Mouse (Mus musculus) forebrain, embryonic 10.5 days (tissue): ENCODE measurements around the gene Stat3. TPM values are rescaled to one million over a fixed set of nuclear protein-coding genes. Genes with fewer than 3 reads are reported as not detected.

Source experiments
- DNase-seq: peaks from one replicate; pipeline ENCODE4 v3.0.0-alpha.2; 2017; ENCODE audit warnings: low spot score; ENCODE audit errors: extremely low spot score
- H3K27ac ChIP-seq: fragments of 300-500 bp; sonication (generic); 2 replicates; pipeline ENCODE4 v1.5.1; 2016; ENCODE audit warnings: mild to moderate bottlenecking
- H3K27me3 ChIP-seq: fragments of 300-500 bp; sonication (generic); 2 replicates; pipeline ENCODE4 v1.6.1; 2016; ENCODE audit warnings: mild to moderate bottlenecking; ENCODE audit not compliant: poor library complexity, severe bottlenecking
- H3K36me3 ChIP-seq: fragments of 300-500 bp; sonication (generic); replicated peaks from 2 replicates; pipeline ENCODE4 v1.6.1; 2016; ENCODE audit warnings: mild to moderate bottlenecking, moderate library complexity
- H3K4me1 ChIP-seq: fragments of 300-500 bp; sonication (generic); 2 replicates; pipeline ENCODE4 v1.6.1; 2016
- H3K4me3 ChIP-seq: fragments of 300-500 bp; sonication (generic); 2 replicates; pipeline ENCODE4 v1.5.1; 2016; ENCODE audit warnings: mild to moderate bottlenecking, moderate library complexity
- H3K9me3 ChIP-seq: fragments of 300-500 bp; sonication (generic); 2 replicates; pipeline ENCODE4 v1.6.1; 2016; ENCODE audit warnings: mild to moderate bottlenecking, moderate library complexity
- WGBS: fragments of 180-500 bp; shearing (Covaris S2); methylation state at CpG from one replicate; pipeline ENCODE4 v1.1.7; 2016; 5-methylcytosine and 5-hydroxymethylcytosine counted together
- polyA plus RNA-seq: library from polyadenylated mRNA; unstranded; fragments of >200 nt; fragmentation: Nextera tagmentation; extraction: Ambion mirVana; gene quantifications from 2 replicates; pipeline ENCODE4 v1.2.1, GENCODE M21; 2016

The Stat3 gene
- polyA plus RNA-seq, 1 experiment from 2014 or later, result 15.6 TPM

DNA sequence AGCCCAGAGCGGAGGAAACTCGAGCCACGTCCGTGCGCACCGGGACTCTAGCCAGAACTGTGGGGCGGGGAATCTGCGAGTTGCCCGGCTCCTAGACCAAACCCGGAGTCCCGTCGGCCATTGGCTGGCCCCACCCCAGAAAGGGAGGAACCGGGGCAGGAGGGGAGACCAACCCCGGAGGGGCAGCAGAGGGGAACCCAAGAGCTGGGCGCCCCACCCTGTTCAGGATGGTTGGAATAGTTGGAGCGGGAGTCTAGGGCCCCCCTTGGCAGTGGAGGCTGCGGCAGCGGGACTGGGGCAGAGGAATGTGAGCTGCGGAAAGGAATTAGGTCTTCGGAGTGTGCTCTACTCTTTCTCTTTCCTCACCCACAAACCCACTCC, 31.2 kb upstream of the Stat3 start, which contains the start of gene Cavin1:
Gene Cavin1, minus strand, starts transcription at position 331 of the 381 bp plus-strand sequence.
- 2% methylated on average over 20 of the region's 20 CpGs for WGBS
- peak within 1 kb of the TSS; percentile 26; the same call in 1 of the 2 replicates for H3K27ac ChIP-seq

DNA sequence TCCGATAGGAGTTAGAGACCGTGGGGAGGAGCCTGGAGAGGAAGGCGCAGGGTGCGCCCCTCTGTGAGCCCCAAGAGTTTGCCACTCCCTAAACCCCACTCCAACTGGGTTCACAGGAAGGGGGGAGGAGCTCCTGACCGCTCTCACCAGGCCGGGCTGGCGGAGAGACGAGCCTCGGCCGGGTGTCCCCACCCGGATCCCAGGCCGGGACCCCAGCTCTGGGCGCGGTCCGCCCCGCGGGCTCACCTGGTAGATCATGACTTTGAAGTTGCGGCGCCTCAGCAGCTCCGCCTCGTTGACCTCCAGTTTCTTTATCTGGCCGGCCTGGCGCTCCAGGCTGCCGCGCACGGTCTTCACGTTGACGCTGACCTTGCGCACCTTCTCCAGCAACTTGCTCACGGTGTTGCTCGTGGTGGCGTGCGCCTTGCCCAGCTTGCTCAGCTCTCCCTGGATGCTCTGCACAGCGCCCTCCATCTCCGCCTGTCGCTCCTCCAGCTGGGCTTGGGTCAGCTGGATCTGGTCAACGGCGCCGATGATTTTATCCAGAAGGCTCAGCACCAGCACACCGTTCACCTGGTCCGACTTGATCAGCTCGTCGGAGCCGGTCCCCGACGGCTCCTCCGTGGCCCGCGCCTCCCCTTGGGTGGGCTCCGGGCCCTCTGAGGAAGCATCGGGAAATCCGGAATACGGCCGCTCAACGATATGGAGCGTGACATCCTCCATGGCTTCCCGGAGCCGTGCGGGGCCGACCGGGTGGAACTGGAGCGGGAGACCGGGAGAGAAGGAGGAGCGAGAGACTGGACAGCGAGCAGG, 30.6 kb upstream of the Stat3 start:
- Histone ChIP-seq H3K9me3 (no peaks in the 10 kb centered on the region), H3K36me3 (no peaks in the 10 kb centered on the region), H3K27ac (peak overlapping the region; percentile 26; the same call in 1 of the 2 replicates), H3K27me3 (peaks cover 100% of the 10 kb centered on the region), H3K4me3 (peak overlapping the region; percentile 47), H3K4me1 (peaks cover 18% of the 10 kb centered on the region)
- peak; percentile 46 for DNase-seq
- WGBS, result 2% methylated on average over 65 of the region's 65 CpGs

More for the DNA sequence above, 31.2 kb upstream of the Stat3 start, which contains the start of gene Cavin1:
- Histone ChIP-seq H3K4me3 (peak within 1 kb of the TSS; percentile 47), H3K27me3 (peaks cover 100% of the 10 kb centered on the region), H3K9me3 (no peaks in the 10 kb centered on the region), H3K36me3 (no peaks in the 10 kb centered on the region), H3K4me1 (peaks cover 18% of the 10 kb centered on the region)
- peak; percentile 46 for DNase-seq

DNA sequence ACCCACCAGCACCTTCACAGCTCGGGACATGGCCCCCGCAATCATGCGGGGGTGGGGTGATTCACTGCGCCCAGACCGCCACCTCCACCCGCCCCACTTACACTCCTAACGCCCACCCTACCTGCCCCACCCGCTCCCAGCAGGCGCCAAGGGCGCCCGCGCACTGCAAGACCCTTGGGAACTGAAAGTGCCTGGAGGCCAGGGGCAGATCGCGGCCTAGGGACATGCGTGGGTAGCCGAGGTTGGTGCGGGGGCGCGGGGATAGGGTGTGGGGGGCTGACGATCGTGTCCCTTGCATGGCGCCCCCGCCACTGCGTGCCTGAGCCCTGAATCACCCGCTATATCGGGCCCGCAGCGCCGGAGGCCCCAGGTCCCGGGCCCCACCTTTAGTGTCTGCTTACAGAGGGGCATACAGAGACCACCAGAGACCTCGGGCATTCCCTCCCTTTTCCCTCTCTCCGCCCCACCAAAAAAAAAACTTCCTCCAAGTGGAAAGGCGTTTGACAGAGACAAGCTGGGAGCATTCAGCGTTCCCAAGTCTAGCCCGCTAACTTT, 29.9 kb upstream of the Stat3 start:
- Histone ChIP-seq H3K36me3 (no peaks in the 10 kb centered on the region), H3K4me1 (peaks cover 18% of the 10 kb centered on the region), H3K4me3 (peak overlapping the region; percentile 47), H3K9me3 (no peaks in the 10 kb centered on the region), H3K27ac (no peak overlapping the region), H3K27me3 (peaks cover 100% of the 10 kb centered on the region)
- DNase-seq, result no peak
- 13% methylated on average over 31 of the region's 35 CpGs for WGBS

DNA sequence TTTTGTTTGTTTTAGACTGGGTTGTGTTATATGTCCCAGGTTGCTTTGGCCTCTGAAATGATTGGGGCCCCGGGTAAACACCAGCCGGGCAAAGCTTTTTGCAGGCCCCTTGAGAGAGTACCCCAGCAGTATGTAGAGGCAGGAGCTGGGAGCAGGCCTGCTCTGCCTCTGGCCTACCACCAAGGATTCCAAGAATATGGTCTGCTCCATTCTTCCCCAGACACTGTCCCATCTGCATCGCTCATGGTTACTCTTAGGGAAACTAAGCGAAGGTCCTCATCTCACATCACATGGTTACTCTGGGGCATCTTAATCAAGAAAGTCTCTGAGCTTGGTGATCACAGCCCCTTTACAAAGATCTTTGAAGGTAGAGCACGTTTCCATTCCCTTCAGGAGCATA, 29.2 kb upstream of the Stat3 start:
- no peak for DNase-seq
- Histone ChIP-seq H3K27me3 (peaks cover 100% of the 10 kb centered on the region), H3K36me3 (no peaks in the 10 kb centered on the region), H3K4me1 (peaks cover 18% of the 10 kb centered on the region), H3K4me3 (0 out of 2 replicates have a peak overlapping the region, but pooled peaks have one; percentile 47), H3K9me3 (no peaks in the 10 kb centered on the region), H3K27ac (no peak overlapping the region)
- WGBS, result 83% methylated on average over 5 of the region's 5 CpGs

DNA sequence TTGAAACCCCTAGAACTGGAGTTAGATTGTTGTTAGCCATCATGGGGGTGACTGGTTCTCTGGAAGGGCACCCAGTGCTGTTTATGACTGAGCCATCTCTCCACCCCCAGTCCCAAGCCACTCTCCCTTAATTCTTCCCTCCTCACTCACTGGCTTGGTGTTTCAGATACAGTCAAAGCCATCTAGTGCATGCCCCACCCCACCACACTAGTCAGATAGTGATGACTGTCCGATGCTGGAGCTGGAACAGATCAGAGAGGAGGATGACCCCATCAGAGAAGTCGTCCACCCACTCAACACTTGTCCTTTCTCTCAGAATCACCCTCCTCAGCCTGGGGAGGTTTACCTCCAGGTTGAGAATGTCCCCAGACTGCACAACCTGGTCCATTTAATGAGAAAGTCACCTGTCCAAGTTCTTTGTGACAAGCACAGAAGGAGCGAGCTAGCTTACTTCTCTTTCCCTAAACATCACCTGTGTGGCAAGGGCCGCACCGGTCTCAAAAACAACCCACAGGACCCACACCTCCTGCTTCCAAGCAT, 28.6 kb upstream of the Stat3 start:
- H3K27ac ChIP-seq, result no peak overlapping the region
- no peak for DNase-seq
- H3K27me3 ChIP-seq, result peaks cover 94% of the 10 kb centered on the region
- H3K9me3 ChIP-seq, result no peaks in the 10 kb centered on the region
- WGBS, result 87% methylated on average over 5 of the region's 5 CpGs
- 0 out of 2 replicates have a peak overlapping the region, but pooled peaks have one; percentile 47 for H3K4me3 ChIP-seq
- no peaks in the 10 kb centered on the region for H3K36me3 ChIP-seq
- H3K4me1 ChIP-seq, result peaks cover 18% of the 10 kb centered on the region

DNA sequence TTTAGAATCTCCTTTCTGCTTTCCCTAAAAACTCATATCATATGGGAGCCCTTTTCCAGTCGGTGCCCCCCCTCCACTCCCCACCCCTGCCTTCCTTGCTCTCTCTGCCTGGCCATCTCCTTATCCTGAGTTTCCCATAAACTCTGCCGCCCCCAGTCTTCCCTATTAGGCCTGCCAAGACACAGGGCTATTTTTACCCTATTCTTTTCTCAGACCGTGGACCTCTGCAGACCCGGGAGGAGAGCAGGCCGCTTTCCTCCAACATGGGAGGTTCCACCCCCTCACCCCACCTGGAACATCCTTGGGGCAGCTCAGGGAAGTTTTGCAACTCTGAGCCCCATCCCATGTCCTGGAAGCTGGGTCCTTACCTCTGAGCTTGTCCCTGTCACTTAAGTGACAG, 28.0 kb upstream of the Stat3 start:
- Histone ChIP-seq H3K4me1 (peaks cover 18% of the 10 kb centered on the region), H3K36me3 (no peaks in the 10 kb centered on the region), H3K27ac (no peak overlapping the region), H3K4me3 (no peak overlapping the region), H3K9me3 (no peaks in the 10 kb centered on the region), H3K27me3 (peaks cover 92% of the 10 kb centered on the region)
- WGBS, result 69% methylated on average over 5 of the region's 5 CpGs
- DNase-seq, result no peak

DNA sequence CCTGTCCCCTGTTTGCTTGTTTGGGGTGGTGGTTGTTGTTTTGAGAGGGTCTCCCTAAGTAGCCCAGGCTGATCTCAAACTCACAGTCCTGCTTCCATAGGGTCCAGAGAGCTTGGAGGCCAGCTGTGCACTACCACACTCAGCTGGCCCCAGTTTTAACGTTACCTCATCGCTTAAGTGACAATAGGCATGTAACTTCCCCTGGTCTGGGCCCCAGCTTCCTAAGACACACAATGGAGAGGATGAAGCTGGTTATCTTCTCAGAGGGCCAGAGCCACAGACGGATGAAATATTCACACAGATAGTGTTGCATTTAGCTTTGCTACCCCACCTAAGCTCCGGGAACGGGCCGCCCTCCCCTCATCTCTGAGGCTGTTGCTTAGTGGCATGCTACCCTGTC, 26.4 kb upstream of the Stat3 start:
- Histone ChIP-seq H3K4me1 (peaks cover 19% of the 10 kb centered on the region), H3K9me3 (no peaks in the 10 kb centered on the region), H3K27ac (no peak overlapping the region), H3K4me3 (no peak overlapping the region), H3K36me3 (no peaks in the 10 kb centered on the region), H3K27me3 (peaks cover 80% of the 10 kb centered on the region)
- DNase-seq, result no peak
- 81% methylated on average over 6 of the region's 6 CpGs for WGBS

DNA sequence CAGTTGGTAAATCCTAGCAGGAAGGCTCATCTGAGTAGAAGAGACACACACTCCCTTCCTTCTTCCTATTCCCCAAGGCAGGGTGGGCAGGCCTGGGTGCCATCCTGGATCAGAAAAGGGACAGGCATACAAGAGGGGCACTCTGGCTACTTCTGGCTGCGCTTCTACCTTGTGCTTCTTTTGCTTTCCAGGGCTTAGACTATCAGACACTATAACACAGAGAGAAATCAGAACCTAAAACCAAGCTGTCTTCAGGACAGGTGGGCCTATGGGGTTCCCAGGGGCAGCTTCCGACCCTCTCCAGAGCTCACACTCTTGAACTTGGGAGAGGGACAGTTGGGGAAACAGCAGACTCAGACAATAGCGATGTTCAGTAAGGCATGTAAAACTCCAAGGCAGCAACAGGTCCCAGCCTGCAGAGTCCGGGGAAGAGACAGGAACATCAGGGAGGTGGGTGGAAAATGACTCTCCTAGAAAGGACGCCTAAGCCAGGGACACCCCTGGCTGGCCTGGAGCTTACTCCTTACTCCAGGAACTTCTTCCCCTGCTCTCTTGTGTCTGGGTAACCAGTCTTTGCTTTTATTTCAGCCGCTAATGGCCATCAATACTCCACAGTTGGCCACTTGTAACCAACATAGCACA, 25.7 kb upstream of the Stat3 start:
- H3K9me3 ChIP-seq, result no peaks in the 10 kb centered on the region
- H3K27ac ChIP-seq, result no peak overlapping the region
- peaks cover 17% of the 10 kb centered on the region for H3K4me1 ChIP-seq
- H3K36me3 ChIP-seq, result no peaks in the 10 kb centered on the region
- no peak for DNase-seq
- peaks cover 80% of the 10 kb centered on the region for H3K27me3 ChIP-seq
- WGBS, result 80% methylated on average over 6 of the region's 6 CpGs
- H3K4me3 ChIP-seq, result no peak overlapping the region

DNA sequence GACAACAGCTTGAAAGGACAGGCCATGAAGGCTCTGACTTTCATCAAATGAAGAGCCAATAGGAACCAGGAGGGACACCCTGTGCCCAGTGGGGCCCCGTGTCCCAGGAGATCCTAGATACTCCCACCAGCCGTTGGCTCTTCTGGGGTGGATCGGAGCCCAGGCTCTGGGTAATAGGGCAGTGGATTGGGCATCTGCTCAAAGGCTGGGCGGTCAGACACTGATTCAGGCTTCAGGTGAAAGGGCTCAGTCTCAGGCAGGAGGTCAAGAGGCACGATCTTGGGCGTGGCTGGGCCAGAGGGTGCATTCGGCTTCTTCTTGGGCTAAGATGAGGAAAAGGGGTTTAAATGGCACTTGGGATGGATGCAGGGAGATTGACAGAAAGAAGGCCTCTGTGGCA, 24.8 kb upstream of the Stat3 start:
- Histone ChIP-seq H3K4me1 (peaks cover 11% of the 10 kb centered on the region), H3K9me3 (no peaks in the 10 kb centered on the region), H3K27ac (no peak overlapping the region), H3K36me3 (no peaks in the 10 kb centered on the region), H3K4me3 (no peak overlapping the region), H3K27me3 (peaks cover 80% of the 10 kb centered on the region)
- DNase-seq, result no peak
- whole genome bisulfite sequencing, result 89% methylated on average over 7 of the region's 7 CpGs

DNA sequence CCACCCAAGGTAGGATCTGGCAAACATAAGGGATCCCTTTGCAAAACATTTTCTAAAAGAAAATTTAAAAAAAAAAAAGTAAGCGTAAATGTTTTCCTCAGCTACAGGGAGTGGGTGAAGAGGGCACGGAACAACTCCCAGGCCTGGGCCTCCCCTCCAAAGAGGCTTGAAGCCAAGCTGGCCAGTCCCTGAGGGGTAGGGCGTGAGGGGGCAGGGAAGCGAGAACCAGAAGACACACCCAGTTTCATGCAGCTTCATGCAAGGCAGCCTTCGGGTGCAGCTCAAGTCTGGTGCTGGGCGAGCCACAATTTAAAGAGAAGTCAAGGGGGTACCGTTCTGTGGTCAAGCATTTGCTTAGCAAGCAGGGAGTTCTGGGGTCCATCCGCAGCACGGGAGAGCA, 24.3 kb upstream of the Stat3 start:
- Histone ChIP-seq H3K36me3 (no peaks in the 10 kb centered on the region), H3K4me3 (no peak overlapping the region), H3K27ac (no peak overlapping the region), H3K9me3 (no peaks in the 10 kb centered on the region), H3K4me1 (peaks cover 15% of the 10 kb centered on the region), H3K27me3 (peaks cover 80% of the 10 kb centered on the region)
- DNase-seq, result no peak
- 90% methylated on average over 9 of the region's 9 CpGs for WGBS

DNA sequence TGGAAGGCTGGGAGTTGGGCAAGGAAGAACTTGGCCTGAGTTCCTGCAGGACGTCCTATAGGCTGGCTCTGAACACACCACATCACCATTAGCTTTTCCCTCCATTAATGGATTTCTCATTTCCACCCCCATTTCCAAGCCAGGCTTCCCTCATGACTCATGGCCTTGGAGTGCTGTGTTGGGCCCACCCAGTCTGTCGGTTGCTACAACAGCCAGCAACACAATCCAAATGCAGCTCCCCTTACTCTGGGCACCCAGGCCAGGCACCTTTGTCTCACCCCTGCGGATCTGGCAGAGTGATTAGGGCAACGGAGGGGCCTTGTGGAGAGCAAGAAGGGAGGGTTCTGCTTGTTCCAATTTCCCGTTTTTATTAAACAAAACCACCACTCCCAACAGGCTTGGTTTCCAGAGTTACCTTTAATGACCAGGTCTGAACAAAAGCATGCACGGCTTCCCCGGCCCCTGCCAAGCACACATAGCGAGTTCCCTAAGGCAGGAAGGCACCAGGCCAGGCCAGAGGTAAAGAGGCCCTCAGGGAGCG, 23.1 kb upstream of the Stat3 start:
- no peaks in the 10 kb centered on the region for H3K9me3 ChIP-seq
- DNase-seq, result no peak
- peaks cover 18% of the 10 kb centered on the region for H3K4me1 ChIP-seq
- peaks cover 80% of the 10 kb centered on the region for H3K27me3 ChIP-seq
- no peak overlapping the region for H3K27ac ChIP-seq
- 72% methylated on average over 9 of the region's 9 CpGs for WGBS
- H3K36me3 ChIP-seq, result no peaks in the 10 kb centered on the region
- H3K4me3 ChIP-seq, result no peak overlapping the region

DNA sequence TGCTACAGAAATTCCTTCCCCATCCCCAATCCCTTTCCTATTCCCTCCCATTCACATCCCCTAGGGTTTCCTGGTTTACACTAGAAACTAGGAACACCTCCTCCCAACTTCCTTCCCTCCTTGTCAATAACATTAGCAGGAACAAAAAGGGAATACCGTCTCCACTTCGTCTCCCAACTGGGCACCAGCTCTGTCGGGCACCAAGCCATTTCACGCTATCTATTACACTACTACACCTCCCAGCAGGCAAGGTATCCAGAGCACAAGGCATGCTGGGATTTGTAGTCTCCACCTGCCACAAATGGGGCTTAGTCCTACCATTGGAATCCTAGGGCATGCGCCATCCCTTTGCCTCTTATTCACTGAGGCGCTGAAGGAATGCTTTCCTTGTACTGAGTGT, 21.2 kb upstream of the Stat3 start:
- H3K27ac ChIP-seq, result no peak overlapping the region
- no peaks in the 10 kb centered on the region for H3K9me3 ChIP-seq
- H3K4me1 ChIP-seq, result peaks cover 18% of the 10 kb centered on the region
- H3K36me3 ChIP-seq, result no peaks in the 10 kb centered on the region
- H3K4me3 ChIP-seq, result peak overlapping the region; percentile 25
- DNase-seq, result no peak
- H3K27me3 ChIP-seq, result peaks cover 75% of the 10 kb centered on the region
- WGBS, result 15% methylated on average over 6 of the region's 6 CpGs
